Mouse (Mus musculus) adrenal gland, postnatal 10 days (tissue): Measurements from ENCODE around the gene Acot7. TPM values are rescaled to one million over a fixed set of nuclear protein-coding genes. Genes with fewer than 3 reads are reported as not detected.
"Not testable (repeated sequence)": the region's sequence is repeated elsewhere in the genome, so short reads cannot be mapped to it uniquely, and the experiment has no call there.

Experiments used
- DNase-seq: peaks from one replicate; pipeline ENCODE4 v3.0.0; 2021; ENCODE audit warnings: mixed read lengths
- total RNA-seq, 2 experiments: library from RNA; stranded (reverse); gene quantifications; 2 replicates each; pipeline ENCODE4 v1.2.3; 2021

Gene Acot7
- total RNA-seq, 2 experiments from 2014 or later: 33.2 to 38.0 TPM

DNA sequence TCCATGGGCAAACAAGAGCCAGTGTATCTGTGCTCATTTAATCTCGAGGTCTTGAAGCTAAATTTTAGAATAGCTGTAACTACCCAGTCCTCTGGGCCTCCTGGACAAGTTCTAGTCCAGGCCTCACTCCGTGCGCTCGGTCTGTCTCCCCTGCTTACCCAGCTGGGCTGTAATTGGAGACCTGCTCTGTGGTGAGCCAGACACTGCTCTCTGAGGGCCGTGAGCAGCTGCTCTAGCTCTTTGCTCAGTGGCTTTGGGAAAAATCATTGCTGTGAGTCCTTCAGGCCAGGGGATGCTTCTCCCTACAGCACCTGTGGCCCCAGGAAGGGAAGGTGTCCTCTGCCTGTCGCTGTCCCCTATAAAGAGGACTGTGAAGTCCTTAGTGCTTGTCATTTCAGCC is 28.3 kb downstream of the Acot7 start:
- DNase-seq: no peak

DNA sequence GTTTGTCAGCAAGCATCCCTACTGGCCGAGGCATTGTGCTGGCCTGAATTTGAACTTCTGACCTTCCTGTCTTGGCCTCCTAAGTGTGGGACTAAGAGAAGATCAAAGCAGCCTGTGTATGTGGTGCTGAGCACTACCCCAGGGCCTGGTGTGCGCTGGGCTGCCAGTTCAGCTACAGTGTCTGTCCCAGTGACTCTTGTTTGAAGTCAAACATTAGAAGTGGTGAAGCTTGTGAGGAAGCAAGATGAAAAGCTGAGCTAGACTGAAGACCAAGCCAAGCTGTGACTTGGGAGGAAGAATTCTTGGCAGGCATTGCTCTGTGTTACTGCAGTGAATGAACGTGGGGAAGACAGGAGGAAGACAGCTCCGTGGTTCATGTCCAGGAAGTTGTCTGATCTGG is 31.7 kb downstream of the Acot7 start:
- DNase-seq: no peak

DNA sequence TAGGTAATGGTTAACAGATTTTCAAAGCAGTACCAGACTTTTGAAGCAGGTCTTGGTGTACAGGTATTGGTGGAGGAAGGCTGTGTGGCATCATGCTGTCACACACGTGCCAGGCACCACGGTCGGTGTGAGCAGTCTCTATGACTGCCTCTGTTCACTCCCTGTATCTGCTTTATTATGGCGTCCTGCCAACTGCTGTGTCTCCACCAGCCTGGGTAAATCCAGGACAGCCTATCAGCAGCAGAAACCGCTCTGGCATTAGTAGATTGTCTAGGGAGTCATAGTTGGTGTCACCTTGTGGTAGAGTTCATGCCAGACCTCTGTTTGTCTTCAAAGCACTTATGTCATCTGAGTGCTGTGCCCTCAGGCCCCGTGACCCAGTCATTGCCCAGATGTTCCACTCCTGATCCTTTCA is 34.2 kb downstream of the Acot7 start:
- DNase-seq: peak; percentile 28

DNA sequence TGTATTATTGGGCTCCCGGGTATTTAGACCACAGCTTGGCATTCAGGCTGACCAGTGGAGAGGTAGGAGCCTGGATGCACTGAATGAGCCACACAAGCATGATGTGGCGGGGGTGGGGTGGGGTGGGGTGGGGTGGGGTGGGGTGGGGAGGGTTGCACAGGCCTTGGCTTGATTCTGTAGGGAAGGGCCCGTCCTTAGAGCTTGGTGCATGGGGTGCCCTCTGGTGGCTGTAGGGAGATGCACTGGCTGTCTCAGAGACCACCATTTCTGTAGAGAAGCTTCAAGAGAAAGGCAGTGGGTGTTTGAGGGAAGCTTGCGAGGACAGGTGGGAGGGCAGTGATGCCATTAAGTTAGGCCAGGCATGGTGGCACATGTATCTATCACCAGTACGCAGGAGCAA is 34.6 kb downstream of the Acot7 start:
- DNase-seq: peak; percentile 66

DNA sequence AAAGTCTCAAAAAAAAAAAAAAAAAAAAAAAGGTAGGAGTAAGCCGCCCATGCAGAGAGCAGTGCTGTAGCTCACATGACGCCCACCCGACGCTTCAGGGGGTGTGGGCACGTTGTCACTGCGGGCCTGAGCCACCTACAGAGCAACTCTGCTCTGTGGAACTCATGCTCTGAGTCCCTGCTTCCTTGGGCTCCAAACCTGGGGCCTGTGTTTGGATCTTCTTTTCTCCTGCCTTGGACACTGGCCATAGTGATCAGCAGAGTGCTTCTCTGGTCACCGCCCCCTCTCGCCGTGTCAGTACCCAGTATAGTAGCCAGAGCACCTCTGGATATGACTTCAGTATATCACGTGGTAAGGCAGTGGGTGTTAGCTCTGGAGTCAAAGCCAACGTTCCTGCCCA is 35.0 kb downstream of the Acot7 start:
- no peak for DNase-seq

DNA sequence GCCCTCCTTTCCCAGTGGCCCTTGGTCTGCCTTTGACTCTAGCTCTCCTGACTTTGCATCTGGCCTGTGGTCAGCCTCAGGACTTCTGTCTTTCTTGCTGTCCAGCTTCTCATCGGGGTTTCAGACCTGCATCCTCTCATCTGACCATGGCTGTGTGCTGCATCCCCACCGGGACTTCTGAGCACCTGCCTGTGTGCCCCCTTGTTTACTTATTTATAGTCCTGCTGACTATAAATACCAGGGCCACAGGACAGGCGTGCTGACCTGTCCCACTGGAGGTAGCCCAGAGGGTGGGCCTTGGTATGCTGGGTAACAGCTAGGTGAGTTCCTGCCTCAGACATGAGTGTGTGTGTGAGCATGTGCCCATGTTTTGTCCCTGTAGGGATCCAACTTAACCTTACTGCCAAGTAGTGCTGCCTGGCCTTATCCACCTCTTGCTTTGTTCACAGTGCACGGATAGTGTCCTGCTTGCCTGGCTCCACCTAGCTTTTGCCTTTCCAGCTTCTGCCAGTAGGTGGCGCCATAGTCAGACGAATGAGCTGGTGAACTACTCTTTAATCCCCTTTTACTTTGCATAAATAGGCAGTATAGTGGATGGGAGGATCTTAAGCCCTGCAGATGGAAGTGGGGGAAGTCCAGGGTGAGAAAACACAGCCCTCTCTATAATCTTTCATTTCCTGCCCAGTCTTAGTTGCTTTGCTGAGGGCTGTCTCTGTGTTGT is 36.0 kb downstream of the Acot7 start:
- DNase-seq: peak; percentile 96

DNA sequence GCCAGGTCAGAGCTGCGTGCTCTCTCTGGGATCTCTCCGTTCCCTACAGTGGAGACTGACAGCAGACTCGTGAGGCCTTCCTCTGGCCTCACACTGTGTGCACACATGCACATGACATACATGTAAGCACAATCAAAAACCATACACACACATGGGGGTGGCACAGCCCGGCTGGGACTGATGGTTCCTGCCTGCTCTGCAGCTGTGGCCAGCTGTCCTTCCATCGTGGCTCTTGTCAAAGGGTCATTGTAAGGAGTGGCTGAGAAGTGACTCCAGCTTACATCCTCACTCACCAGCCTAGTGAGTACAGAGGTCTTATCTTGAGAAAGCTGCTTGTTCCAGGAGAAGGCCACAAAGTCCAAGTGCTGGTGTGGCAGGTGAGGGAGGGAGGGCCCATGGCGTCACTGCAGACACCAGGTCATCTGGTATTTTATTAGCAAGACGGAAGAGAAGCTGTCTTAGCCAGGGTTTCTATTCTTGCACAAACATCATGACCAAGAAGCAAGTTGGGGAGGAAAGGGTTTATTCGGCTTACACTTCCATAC is 37.0 kb downstream of the Acot7 start:
- no peak for DNase-seq

DNA sequence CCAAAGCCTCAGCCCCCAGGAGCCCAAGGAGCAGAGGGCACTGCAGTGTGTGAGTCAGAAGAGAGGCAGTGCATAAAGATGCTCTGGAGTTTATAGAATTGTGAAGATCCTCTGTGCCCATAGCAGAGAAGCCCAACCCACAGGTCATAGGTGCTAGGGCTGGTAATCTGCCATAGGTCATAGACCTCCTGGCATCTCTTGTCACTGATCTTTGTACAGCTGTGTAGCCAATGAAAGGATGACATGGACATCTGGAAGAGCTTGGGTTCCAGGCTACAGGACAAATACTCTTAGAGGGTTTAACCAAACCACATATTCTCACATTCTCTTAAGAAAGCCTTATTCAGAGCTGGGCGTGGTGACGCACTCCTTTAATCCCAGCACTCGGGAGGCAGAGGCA is 41.7 kb downstream of the Acot7 start:
- DNase-seq: no peak

DNA sequence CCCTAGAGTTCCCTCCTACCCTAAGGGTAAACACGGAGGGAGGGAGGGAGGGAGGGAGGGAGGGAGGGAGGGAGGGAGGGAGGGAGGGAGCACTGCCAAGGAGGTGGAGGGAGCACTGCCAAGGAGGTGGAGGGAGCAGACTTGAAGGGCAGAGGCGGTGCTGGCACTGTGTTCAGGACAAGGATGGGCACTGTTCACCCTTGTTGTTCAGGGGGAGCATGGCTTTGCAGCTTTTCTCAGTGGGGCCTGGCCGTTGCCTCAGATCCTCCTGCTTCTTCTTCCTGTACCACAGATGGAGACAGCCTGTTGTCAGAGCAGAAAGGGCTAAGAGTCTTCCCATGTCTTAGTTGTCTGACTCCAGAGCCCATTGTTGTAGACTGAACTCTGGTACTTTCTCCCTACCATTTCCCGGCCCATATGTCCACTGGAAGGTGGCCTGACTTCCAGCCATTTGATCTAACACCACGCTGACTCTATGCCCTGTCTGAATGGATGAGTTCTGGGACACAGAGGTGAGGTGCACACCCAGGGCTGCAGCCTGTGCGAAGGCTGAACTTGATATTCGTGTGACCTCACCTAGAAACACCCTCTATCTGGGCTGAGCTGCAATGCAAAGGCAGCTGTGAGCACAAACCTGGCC is 43.0 kb downstream of the Acot7 start:
- DNase-seq: no peak

DNA sequence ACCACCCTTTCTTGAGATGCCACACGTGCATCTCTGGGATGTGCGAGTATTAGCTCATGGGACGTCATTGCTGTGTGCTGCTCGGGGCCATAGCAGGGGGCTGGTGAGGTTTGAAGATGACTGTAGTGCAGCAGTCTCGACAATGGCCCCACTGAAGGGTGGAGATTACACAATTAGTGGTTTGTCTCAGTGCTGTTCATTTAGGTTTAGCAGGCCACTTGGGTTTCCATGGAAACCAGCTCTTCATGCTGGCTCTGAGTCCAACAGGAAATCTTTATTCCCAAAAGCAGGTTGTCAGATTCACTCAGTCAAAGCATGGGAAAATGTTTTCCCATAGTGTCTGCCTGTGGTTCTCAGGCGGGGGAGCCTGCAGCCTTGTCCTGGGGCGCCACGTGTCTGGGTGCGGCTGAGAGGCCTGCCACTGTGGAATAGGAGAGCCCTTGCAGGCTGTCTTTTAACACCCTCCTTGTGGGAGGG is 43.5 kb downstream of the Acot7 start:
- DNase-seq: no peak

DNA sequence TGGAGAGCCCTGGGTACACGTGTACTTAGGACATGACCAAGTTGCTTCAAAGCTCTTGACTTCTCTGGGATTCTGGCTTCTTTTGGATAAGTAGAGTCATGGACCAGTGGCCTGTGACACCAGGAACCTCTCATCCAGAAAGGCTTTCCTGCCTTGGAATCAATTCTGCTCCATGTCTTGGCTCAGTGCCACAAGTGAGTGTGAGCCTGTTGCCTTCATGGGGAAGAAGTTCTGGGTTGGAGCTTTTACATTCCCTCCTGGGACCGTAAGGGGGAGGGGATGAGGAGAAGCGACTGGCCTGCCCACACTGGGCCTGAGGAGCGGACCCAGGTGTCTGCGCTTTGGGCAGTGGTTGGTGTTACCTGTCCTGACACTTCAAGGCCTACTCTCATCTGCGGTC is 44.2 kb downstream of the Acot7 start:
- DNase-seq: no peak

DNA sequence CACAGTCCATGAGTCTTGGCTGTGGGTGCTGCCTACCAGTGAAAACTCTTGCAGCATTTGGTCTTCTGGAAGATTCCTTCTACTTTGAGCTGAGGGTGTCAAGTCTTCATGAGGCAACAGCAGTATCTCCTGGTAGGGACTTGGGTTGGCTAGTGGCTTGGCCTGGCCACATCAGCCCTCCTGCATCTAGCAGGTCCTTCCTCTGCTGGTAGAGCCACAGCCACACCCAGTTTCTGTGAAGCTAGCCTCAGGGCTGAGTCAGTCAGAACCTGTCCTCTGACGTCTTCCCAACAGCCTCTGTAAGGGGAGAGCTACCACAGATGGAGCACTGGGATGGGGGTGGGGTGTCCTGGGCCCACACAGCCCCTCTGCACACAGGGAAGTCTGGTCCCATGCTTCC is 44.6 kb downstream of the Acot7 start:
- no peak for DNase-seq

DNA sequence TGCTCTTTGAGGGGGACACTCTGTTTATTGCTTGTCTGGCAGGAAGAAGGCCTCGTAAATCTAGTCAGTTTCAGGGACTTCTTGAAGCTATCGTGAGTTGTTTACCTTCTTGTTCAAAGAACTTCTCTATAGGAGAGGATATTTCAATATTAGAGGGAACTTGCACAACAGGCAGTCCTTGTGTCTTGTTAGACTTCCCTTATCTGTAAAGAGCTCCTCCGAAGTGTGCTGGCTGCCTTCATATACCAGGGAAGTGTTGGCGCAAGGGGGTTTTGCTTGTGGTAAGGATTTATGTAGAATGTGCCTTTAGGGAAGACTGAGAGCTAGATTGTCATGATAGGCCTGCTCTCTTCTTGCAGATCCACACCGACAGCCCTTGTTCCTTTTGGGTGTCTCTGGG is 46.2 kb downstream of the Acot7 start:
- no peak for DNase-seq

DNA sequence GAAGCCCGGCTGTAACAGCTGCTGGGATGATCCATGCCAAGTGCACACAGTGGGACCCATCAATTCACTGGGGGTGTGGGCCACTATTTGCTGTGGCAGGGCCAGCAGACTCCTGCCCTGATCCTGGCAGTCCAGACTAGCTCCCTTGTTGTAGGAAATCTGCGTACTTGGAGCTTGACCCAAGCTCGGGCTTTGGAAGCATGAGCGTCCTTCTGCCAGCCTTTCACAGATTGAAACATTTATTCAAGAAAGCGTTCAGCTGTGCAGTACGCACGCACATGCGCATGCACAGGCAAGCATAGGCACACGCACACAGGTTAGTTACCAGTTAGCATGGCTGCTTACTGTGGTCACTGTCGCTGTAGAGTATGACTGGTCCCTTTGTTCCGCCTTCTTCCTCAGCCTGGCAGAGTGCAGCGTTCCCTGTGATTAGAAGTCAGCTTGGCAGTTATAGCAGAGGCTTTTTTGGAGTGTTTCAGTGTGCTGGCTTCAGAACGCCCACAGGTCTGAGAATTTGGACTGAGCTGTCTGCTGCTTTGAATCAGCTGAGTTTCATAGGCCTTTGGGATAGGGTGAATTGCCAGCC is 49.1 kb downstream of the Acot7 start:
- no peak for DNase-seq

DNA sequence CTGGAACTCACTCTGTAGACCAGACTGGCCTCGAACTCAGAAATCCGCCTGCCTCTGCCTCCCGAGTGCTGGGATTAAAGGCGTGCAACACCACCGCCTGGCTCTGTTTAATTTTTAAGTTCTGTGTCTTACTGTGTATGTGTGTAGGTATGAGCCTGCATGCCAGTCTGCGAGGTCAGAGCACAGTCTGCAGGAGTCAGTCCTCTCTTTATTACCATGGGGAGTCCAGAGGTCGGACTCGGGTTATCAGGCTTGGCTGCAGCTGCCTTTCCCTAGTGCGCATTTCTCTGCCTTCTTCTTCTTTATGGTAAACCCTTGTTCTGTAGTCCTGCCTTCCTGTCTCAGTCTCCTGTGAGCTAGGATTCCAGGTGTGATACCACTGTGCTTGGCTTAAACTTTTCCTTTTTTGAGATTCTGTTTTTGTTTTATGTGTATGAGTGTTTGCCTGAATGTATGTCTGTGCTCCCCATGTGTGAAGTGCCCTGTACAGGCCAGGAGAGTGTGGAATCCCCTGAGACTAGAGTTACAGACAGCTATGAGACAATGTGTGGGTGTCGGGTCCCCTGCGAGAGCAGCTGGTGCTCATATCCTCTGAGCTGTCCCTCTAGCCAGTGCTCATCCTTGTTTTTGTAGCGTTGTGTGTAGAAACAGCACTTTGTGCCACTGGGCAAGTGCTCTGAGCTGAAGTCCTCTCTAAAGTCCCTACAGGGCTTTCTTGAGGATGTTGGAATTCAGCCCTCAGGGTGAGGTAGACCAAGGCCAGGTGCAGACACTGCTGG is 50.0 kb downstream of the Acot7 start:
- no peak for DNase-seq

DNA sequence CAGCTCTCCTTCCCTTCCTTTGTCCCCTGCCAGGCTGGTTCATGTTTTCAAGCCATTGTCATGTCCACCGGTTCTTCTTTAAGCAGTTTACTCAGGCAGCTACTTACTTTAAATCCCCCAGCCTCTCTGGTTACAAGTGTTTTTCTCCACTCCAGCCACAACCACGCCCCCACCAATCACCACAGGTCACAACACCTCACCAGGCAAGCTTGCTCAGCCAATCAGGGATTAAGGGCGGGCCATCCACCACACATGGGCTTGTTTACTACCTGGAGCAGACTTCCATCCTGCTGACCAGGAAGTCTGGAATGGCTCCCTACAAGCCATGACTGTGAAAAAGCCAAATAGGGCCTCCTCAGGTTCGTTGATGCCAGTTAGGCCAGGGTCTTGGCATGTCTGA is 52.4 kb downstream of the Acot7 start:
- not testable (repeated sequence) for DNase-seq

DNA sequence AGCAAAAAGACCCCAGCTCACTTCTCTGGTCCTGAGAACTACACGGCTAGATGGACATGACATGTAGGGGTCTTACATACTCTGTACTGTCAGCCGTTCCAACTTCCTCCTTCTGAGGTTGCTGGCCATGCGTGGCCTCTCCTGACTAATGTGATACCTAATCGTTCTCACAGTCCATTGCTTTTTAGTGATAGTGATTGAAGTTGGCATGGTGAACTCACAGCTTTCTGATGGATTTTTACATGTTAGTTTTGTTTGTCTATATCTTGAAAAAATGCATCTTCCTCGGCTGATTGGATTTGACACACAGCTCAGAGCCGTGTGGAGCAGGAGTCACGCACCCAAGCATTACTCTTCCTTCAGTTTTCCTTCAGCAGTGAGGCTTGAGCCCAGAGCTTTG is 53.4 kb downstream of the Acot7 start:
- no peak for DNase-seq

DNA sequence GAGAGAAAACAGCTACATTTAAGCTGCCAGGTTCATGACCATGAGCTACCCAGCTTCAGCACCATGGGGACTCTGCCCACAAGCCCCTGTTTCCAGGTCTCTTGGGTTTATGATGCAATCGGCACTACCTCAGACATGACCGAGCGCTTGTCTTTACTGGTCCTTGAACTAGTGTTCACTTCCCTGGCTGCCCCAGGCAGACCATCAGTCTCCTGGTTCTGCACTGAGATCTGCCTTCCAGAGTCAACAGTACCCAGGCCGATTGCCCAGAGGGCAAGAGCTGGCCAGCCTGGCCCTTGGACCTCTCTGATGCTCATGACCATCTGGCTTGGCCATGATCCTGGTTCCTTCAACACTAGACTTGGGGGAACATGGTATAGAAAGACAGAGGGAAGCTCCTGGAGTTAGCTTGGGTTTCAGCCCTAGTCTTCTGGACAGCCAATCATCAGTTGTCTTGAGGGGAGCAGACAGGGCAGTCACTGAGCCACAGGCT is 54.5 kb downstream of the Acot7 start:
- DNase-seq: no peak

DNA sequence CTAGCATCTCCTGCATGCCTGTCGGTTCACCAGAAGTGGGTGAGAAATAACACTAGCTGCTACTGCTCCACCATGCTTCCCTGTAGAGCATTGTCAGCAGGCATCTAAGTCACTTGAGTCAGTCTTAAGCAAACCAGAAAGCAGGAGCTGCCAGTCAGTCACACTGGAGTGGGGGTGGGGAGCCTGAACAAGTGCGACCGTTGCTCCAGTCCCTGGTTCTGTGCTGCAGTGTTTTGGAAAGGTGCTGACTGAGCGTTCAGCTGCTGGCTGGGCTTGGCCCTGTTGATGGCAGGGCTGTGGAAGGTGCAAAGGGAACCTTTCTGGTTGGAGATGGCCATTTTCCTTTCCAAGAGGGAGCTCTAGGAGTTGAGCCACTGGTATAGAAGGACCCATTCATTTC is 62.0 kb downstream of the Acot7 start:
- DNase-seq: no peak

DNA sequence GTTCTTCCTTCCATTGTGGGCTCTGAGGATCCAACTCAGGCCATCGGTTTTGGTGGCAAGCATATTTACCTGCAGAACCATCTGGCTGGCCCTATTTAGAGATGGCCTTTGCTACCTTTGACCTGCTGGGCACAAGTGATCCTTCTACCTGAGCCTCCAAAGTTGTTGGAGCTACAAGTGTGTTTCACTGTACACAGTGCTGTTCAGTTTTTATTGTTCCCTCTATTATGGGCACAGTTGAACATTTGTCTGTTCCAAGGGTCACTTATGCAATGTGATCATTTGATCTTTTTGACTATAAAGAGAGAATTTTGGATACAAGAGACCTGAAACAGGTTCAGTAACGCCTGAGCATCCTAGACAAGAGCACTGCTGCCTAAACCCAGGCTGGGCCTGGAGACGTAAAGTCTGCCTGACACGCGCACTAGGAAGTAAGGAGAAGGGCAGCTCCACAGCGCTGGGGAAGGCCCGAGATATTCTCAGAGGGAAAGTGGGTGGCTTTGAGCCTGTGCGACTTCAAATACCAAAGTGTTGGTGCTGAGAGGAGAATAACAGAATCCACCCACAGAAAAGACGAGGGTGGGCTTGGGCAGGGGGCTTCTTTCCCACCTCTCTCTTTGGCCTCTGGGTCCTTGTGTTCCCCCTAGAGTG is 65.4 kb downstream of the Acot7 start:
- no peak for DNase-seq

DNA sequence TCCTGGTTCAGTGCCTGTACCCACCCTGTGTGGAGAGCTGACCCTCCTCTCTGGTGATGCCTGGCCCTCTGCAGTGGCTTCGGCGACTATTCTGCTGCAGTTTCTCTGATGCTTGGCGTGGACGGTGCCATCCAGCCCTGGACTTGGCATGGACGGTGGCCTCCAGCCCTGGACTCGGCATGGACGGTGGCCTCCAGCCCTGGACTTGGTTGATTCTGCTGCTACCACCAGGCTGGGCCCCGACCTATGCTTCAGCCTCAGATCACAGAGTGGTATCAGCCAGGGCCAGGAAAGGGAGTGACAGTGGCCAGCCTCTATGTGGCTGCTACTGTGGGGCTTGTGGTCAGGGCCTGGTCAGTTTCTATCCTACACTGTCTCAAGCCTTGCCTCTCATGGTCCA is 66.0 kb downstream of the Acot7 start:
- no peak for DNase-seq
